Mouse (Mus musculus): ENCODE measurements around the gene Ugt1a10.

Ugt1a10 gene

DNA sequence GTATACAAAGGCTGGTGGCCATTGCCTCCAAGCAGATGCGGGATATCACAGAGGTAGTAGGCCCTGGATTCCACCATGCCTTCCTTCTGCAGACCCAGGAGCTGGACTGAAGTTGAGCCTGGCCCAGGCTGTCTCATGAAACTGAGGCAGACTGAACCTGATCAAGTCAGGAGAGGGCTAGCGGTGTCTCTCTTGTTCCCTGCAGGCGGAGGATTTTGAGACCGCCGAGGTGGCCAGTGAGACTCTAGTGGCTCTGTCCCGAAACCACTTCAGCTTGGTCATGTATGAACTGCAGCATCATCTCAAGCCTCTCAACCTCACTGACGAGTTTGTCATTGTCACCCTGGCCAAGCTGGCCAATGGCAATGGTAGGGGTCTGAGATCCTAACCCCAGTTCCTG is 175.2 kb downstream of the Ugt1a10 start:
- in situ Hi-C loops (cut with MboI, MseI) = no loop called here

GRCm38 (mm10) chr1:88230981-88231802 is 176.0 kb downstream of the Ugt1a10 start:
- in situ Hi-C loops (cut with MboI, MseI) = no loop called here

- in situ Hi-C loops (cut with MboI, MseI) = no loop called here
These were observed 176.8 kb downstream of the Ugt1a10 start for GRCm38 (mm10) chr1:88231803-88232499.

- in situ Hi-C loops (cut with MboI, MseI) = no loop called here
These were observed 177.6 kb downstream of the Ugt1a10 start for GRCm38 (mm10) chr1:88232664-88233380.

- in situ Hi-C loops (cut with MboI, MseI) = no loop called here
These were observed 178.4 kb downstream of the Ugt1a10 start for GRCm38 (mm10) chr1:88233421-88234247.

- in situ Hi-C loops (cut with MboI, MseI) = no loop called here
These were observed 179.0 kb downstream of the Ugt1a10 start for GRCm38 (mm10) chr1:88234248-88234610.

DNA sequence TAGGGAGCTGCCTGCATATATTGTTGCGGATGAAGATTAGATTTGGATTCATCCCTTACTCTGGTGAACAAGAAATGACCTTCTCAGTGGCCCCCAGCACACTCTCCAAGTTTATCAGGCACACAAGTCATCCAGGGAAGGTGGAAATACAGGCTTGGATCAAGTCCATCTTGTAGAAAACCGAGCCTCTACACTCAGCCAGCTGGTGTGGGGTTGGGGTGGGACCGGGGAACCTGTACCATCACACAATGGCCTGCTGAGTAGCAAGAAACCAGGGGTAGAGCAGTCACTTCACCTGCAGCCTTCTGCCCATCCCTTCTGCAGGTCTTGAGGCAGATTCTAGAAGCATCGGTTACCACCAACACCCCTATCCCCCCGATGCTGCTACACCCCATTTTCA is 179.5 kb downstream of the Ugt1a10 start:
- in situ Hi-C loops (cut with MboI, MseI) = no loop called here

DNA sequence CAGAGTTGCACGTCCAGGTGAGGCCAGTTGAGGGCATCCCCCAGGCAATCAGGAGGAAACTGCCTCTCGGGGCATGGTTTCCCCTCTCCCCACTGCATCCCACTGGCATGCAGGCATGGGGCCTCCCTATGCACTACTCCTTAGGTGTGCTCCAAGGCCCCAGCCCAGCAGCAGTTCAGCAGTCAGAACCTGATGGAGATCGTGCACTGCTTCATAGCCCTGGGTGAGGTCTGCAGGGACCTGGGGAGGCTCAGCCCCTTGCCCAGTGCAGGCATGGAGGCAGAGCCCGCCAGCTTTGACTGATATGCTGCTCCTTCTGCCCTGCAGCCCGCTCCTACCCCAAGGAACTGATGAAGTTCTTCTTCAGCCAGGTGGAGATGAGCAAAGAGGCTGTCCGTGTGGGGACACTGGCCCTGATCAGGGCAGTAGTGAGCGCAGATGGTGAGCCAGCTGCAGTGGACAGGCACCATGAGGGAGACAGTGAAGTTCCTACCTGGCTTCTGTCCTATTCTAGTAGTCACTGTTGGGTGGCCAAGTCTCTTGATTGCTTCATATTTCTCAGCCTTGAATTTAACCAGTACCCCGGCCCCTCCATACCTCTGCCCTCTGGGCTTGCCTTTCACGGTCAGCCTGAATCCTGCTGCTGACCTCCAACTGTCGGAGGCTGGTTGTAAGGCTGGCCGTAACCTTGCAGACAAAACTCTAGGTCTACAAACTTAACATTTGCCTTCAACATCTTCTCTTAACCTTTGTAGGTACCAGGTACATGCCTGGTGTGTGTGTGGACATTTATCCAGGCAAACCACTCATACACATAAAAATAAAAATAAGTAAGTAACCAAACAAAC is 180.1 kb downstream of the Ugt1a10 start:
- in situ Hi-C loops (cut with MboI, MseI) = no loop called here

- in situ Hi-C loops (cut with MboI, MseI) = no loop called here
These were observed 180.8 kb downstream of the Ugt1a10 start for GRCm38 (mm10) chr1:88235894-88236415.

DNA sequence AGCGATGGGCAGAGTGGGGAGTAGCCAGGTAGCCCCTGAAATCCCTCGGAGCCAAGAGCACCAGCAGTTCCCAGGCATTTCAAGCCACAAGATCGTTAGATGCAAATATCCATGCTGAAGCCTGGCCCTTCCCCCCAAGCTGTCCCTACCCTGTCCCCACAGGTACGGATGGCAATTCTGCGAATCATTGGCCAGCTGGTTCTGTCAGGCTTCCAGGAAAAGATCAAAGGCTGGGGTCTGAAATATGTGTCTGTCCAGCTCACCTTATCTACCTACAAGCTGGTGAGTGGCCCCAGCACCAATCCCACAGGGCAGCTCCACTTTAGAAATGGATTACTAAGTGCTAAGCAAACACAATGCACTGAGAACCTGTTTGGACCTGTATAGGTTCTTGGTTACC is 182.1 kb downstream of the Ugt1a10 start:
- in situ Hi-C loops (cut with MboI, MseI) = no loop called here

- in situ Hi-C loops (cut with MboI, MseI) = no loop called here
These were observed 183.6 kb downstream of the Ugt1a10 start for GRCm38 (mm10) chr1:88238771-88239170.

DNA sequence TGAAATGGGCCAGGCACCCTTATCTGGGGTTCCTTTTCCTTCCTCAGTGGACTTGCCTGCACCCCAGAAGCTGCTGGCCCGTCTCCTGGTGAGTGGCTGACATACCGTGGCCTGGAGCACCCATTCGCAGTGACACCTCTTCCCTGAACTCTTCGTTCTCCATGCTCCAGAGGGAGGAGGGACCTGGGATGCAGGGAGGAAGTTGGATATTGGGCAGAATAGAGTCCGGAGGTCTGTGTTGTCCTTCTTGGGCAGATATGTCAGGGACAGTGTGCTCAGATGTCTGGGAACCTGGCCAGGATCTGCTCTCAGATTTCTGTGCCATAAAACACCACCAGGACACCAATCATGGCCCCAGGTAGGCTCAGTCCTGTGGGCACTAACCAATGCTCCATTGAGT is 184.9 kb downstream of the Ugt1a10 start:
- in situ Hi-C loops (cut with MboI, MseI) = no loop called here

GRCm38 (mm10) chr1:88240579-88240978 is 185.4 kb downstream of the Ugt1a10 start:
- in situ Hi-C loops (cut with MboI, MseI) = no loop called here

- in situ Hi-C loops (cut with MboI, MseI) = no loop called here
These were observed 188.7 kb downstream of the Ugt1a10 start for GRCm38 (mm10) chr1:88243861-88244260.

GRCm38 (mm10) chr1:88245881-88246280 is 190.7 kb downstream of the Ugt1a10 start:
- in situ Hi-C loops (cut with MboI, MseI) = no loop called here

GRCm38 (mm10) chr1:88246386-88246785 is 191.2 kb downstream of the Ugt1a10 start:
- in situ Hi-C loops (cut with MboI, MseI) = no loop called here

DNA sequence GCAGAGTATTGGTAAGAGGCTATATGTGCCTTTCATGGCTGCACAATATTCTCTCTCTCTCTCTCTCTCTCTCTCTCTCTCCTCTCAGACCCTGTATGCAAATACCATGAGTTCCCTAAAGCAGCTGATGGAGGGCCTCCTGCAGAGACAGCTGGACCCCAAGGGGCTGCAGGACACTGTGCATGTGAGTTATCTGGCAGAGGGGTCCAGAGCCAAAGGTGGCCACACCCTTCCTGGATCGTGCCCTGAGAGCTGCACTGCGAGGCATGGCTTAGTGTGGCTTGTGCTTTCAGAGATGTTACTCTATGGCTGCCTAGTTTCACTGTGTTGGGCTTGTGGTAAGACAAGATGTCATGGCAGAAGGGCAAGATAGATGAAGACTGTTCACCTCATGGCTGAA is 192.5 kb downstream of the Ugt1a10 start:
- in situ Hi-C loops (cut with MboI, MseI) = no loop called here

DNA sequence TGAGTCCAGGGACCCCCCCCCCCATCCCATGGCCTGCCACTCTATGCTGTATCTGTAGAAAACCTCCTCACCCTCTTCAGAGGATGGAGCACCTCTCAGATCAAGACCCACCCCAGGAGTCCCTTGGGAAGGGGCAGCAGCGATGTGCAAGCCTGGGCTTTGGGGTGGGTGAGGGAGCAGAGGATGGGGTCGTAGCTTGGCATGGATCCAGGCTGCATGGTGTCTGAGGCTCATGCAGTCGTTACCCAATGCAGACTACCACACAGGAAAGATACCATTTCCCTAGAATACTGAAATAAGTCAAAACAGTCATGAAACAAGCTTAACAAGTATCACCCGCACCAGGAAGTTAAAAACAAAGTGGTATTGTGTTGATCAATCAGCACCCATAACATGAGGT is 193.5 kb downstream of the Ugt1a10 start:
- in situ Hi-C loops (cut with MboI, MseI) = no loop called here

DNA sequence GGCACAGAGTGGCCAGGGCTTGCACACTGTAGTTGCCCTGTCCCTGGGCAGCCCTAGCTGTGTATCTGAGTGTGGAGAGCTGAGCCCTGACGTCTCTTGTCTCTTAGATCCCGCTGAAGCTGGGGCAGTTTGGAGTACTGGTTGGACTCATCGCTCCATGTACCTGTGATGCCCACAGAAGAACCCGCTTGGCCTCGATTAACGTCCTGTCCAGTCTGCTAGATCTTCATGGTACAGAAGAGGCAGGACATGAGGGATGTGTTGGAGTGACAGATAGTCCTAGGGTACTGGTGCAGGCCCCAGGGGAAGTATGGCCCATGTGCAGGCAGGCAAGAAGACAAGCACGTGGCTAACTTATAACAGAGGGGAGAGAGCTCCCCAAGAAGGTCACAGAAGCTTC is 194.4 kb downstream of the Ugt1a10 start:
- in situ Hi-C loops (cut with MboI, MseI) = no loop called here

GRCm38 (mm10) chr1:88250023-88250422 is 194.8 kb downstream of the Ugt1a10 start:
- in situ Hi-C loops (cut with MboI, MseI) = no loop called here
